Mouse (Mus musculus): ENCODE data around the gene Pxmp4. TPM values are rescaled to one million over a fixed set of nuclear protein-coding genes. Genes with fewer than 3 reads are reported as not detected.

Gene Pxmp4
- total RNA-seq, 4 experiments from 2014 or later: 28.8 to 36.5 (median 32.1) TPM

GRCm38 (mm10) chr2:154572996-154573395, 30.5 kb downstream of the Pxmp4 start:
- no peak for DNase-seq

- no peak for DNase-seq
Observed at GRCm38 (mm10) chr2:154571976-154572375, 31.5 kb downstream of the Pxmp4 start.

DNA sequence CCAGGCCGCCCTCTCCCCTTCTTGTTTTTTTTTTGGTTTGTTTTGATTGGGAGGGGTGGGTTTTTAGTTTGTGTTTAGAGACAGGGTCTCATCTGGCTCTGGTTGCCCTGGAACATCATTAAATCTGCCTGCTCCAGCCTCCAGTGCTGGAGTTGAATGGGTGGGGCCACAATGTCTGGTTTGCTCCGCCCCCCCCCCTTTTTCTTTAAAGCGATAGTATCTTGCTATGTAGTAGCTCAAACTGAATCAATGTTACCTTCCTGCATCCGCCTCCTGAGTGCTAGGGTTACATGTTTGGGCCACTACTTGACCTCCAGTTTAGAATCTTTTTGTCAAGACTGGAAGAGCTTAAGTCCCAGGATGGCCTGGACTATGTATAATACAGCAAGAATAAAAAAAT, 32.2 kb downstream of the Pxmp4 start:
- DNase-seq: no peak

GRCm38 (mm10) chr2:154570666-154571065, 32.8 kb downstream of the Pxmp4 start:
- DNase-seq: no peak

GRCm38 (mm10) chr2:154569836-154570286, 33.6 kb downstream of the Pxmp4 start, which contains the start of gene E2f1:
Gene E2f1 (minus strand): TSS chr2:154569892.
- peak; percentile 92 for DNase-seq

- DNase-seq: peak; percentile 50
Observed at GRCm38 (mm10) chr2:154569071-154569748, 34.3 kb downstream of the Pxmp4 start.

DNA sequence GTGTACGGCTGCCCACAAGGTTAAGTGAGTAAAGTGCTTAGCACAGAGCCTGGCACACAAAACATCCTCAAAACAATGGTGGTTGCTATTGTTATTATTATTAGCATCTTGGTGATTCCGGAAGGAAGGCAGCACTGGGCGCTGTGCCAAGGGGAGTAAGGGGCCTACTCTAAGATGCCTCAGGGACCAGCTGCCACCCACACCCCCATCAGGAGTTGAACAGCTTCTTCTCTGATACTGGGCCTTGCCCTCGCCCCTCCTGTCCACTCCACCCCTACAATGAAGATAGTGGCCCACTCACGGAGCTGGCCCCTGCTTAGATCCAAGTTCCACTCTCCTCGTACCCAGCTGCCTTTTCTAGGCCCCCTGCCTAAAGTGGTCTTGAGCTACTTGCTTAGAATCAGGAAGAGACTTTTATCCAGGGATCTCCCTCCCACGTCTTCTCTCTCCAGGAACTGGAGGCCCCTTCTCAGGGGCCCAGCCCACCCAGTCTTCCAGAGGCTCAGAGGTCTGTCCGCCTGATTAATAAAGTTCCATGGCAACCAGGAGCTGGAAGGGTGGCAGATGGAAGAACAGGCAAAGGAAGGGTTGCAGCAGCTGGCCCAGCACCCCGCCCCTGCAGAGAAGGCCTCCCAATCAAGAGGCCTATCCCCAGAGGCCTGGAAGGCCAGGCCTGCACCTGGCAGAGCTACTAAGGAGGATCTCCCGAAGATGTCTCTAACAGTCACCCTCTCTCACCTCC, 35.0 kb downstream of the Pxmp4 start:
- DNase-seq: peak; percentile 23

DNA sequence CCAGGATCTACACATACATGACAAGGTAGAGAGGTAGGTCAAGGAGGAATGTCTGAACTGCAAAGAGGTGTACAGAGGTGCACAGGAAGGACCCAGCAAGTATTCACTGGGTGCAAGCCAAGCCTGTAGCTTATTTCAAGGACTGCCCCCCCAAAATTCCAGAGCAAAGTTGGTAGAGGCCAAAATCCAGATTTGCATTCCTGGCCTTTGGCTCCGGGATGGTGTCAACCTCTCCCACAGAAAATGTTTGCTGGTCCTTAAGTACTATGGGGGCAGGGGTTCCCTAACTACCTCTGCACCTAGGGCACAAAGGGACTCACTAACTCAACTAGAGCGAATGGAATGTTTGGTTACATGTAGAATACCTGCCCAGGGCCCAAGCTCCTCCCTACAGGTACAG, 35.7 kb downstream of the Pxmp4 start:
- DNase-seq: no peak

GRCm38 (mm10) chr2:154566641-154567040, 36.9 kb downstream of the Pxmp4 start:
- no peak for DNase-seq

- DNase-seq: no peak
Observed at GRCm38 (mm10) chr2:154565562-154565961, 37.9 kb downstream of the Pxmp4 start.

GRCm38 (mm10) chr2:154563612-154564170, 39.8 kb downstream of the Pxmp4 start:
- no peak for DNase-seq

- no peak for DNase-seq
Observed at GRCm38 (mm10) chr2:154558264-154559039, 45.1 kb downstream of the Pxmp4 start, which contains the start of gene Necab3. Gene Necab3 (minus strand): TSS chr2:154558890.

DNA sequence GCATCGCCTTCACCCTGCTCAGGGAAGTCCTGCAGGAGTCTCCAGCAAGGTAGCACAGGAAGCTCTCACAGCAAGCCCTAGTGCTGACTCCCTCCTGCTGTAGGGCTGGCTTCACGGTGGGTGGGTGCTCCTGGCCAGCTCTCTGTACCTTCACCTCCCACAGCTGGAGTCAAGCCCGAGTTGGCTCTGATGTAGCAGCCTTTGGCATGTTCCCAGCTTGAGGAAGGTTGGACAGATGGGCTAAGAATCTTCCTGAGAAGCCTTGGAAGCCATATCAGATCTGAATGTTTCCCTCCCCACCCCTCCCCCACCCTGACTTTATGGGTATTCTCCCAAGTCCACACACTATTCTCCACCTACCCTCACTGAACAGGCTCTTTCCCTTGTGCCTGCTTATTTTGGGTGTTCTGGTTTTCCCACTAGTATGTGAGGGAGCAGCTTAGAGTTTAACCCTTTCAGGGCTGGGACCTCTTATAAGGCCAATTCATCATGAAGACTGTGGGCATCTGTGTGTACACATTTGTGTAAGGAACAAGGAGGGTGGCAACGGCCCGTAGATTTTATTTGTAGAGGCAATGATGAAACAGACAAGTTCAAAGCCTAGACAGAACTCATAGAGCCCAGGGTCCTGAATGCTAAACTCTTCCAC, 46.2 kb downstream of the Pxmp4 start:
- DNase-seq: no peak

DNA sequence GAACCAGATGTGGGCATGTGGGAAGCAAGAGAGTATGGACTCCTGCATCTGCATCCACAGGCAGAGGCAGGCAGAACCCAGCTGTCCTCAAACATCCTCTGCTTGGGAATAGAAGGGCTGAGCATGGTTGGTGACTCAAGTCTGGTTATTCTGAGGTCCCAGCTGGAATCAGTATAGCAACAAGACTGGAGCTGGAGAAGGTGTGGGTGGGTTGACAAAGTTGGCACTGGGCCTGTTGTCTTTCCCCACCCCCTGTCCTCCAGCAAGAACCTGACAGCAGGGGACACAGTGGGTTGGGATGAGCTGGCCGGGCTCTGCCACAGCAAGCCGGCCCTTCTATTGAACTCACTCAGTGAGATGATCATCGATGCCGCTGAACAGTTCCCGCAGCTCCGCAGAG, 48.3 kb downstream of the Pxmp4 start:
- no peak for DNase-seq

DNA sequence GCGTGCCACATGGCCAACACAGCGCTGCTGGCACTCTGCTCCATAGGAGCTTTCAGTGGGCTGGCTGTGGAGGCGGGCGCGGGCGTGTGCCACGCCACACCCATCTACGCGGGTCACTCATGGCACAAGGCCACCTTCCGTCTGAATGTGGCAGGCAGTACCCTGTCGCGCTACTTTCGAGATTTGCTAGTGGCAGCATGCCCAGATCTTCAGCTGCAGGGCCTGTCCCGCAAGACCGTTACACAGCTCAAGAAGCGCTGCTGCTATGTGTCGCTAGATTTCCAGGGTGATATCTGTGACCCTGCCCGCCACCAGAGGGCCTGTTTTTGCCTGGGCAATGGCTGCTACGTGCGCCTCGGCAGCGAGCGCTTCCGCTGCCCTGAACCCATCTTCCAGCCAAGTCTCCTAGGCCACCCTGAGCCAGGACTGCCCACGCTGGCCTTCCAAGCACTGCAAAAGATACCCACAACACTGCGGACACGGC, 51.0 kb downstream of the Pxmp4 start:
- peak; percentile 65 for DNase-seq

- DNase-seq: no peak
Observed at GRCm38 (mm10) chr2:154551927-154552326, 51.6 kb downstream of the Pxmp4 start.

DNA sequence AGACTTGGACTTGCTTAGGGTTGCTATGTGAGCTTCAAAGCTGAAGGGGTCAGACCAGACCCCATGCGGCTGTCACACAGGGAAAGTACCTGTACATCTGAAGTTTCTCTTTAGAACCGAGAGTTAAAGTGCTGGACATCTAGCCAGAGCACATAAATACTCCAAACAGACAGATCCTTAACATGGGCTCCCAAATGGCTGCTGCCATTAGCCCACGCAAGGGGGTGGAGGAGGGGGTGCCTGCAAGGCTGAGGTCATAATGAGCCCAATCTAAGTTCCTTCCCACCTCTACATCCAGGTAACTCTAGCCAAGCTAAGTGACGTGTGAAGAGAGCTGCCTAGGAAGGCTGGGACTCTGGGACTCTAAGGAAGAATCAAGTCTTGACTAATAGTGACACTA, 52.0 kb downstream of the Pxmp4 start, which contains the start of gene Actl10:
Gene Actl10, plus strand, starts transcription at position 301 of the 400 bp plus-strand sequence.
- no peak for DNase-seq

- DNase-seq: no peak
Observed at GRCm38 (mm10) chr2:154550937-154551336, 52.6 kb downstream of the Pxmp4 start.

- DNase-seq: no peak
Observed at GRCm38 (mm10) chr2:154549886-154550189, 53.7 kb downstream of the Pxmp4 start.

DNA sequence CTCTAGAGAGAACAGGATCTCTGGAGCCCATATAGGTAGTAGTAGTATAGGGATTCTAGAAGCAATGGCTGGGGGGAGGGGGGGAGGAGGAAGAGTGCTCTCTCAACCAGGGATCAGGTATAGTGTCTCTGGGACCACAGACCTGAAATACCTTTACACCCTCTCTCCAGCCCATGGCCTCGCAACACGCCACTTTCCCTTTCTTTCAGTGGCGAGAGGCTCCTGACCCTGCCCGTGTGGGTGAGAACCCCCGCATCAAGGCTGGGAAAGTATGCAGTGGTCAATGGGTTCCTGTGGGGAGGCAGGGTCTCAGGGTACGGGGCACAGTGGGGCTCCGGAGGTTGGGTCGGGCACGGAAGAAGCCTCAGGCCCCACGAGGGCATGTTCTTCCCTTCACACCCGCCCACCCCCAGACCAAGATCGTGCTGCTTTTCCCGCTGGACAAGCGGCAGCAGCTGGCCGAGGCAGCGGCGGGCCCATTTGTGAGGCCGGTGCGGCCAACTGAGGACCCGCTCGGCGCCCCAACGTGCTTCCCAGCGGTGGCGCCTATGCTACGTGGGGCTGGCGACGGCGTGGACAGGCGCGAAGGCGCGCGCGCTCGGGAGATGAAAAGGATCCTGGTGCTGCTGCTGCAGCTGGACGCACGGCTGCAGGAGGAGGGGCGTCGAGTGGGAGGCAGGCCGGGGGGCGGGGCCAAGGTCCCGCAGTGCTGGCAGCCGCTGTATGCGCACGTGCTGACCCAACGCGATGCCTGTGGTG, 54.2 kb downstream of the Pxmp4 start:
- peak; percentile 64 for DNase-seq

- no peak for DNase-seq
Observed at GRCm38 (mm10) chr2:154548688-154549087, 54.8 kb downstream of the Pxmp4 start.
